Mouse (Mus musculus): ENCODE measurements around the gene Myrfl. TPM values are rescaled to one million over a fixed set of nuclear protein-coding genes. Genes with fewer than 3 reads are reported as not detected.

Myrfl gene
- total RNA-seq (2014; fragmentation: Nextera tagmentation) (not detected in 2 replicates), total RNA-seq (2017) (not detected in 2 replicates)

DNA sequence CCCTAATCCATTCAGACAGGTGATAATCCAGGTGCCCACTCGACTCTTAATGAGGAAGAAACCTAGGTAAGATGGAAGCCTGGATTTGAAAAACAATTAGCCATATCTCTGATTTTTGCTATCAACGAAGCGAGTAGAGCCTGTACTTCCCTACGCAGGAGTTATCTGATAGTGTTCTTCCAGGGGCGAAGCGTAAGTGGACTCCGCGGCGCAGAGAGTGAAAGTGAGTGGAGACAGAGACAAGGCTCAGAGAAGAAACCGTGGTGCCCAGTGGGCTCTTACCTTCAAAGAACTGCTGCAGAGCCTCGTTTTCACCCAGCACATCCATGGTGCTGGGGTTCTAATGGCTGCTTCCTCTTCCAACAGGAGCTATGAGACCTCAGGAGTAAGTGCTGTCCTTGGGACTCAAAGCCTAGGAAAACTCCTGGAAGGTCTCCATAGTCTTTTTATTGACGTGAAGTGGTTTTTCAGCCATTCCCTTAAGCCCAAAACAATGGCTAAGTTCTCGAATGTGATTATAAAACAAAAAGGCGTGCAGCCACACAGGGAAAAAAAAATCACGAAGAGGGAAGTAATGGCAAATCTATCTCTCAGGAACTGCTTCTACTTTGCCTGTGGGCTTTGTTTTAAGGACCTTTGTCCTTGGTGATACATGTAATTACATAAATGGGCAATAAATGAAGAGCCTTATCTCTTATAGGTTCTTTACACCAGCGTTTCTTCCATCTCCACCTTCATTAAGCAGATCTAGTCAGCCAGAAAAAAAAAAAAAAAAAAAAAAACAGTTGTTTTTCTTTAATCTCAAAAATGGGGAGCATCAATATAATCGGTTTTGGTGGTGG is at the start of gene Myrfl:
Gene Myrfl (minus strand): TSS at position 584 of the 842 bp plus-strand sequence.
- ATAC-seq (replicated peaks; ENCODE audit: low FRiP score, low TSS enrichment, poor library complexity, severe bottlenecking), result no peak

DNA sequence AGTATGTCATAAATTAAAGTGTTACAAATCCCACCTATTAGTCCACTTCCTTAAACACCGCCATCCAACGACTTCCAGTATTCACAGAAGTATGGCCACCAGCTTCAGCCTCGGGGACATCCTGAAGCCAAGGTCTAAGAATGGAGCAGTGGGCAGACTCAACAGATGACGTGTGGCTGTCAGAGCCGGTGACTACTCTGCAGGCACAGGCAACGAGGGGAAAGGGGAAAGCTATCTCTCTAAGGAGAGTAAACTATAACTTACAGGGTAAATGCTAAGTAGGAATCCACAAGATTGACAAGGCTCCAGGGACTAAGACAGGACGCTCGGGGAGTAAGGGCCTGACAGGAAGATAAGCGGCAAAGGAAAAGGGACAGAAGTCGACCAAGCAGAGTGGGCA is 48.2 kb upstream of the Myrfl start:
- ATAC-seq (replicated peaks; ENCODE audit: low FRiP score, low TSS enrichment, poor library complexity, severe bottlenecking), result no peak

DNA sequence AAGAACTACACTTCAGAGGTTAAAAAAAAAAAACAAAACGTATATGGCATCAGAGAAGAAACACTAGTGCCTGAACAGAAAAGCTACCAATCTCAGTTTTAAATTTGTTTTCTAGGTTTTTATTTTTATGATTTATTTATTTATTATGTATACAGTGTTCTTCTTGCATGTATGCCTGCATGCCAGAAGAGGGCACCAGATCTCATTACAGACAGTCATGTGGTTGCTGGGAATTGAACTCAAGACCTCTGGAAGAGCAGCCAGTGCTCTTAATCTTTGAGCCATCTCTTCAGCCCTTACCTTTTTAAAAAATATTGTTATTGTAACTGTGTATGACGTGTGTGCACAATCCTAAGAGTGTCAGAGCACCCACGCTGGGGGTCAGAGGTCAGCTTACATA is 47.4 kb upstream of the Myrfl start:
- no peak for ATAC-seq (replicated peaks; ENCODE audit: low FRiP score, low TSS enrichment, poor library complexity, severe bottlenecking)

DNA sequence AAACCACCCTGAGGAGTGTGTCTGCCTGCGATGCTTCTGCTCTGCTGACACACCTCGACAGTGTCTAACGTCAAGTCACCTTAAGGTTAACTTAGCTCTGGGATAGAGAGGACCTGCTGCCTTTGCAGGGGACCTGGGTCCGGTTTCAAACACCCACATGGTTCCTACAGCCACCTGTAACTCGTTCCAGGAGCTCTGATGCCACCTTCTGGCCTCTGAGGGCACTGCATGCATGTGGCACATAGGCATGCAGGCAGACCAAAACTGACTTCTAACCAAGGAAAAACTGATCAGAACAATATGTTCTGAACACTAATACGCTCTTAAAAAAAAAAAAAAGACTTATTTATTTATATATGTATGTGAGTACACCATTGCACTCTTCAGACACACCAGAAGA is 46.3 kb upstream of the Myrfl start:
- peak; percentile 72 for ATAC-seq (replicated peaks; ENCODE audit: low FRiP score, low TSS enrichment, poor library complexity, severe bottlenecking)

DNA sequence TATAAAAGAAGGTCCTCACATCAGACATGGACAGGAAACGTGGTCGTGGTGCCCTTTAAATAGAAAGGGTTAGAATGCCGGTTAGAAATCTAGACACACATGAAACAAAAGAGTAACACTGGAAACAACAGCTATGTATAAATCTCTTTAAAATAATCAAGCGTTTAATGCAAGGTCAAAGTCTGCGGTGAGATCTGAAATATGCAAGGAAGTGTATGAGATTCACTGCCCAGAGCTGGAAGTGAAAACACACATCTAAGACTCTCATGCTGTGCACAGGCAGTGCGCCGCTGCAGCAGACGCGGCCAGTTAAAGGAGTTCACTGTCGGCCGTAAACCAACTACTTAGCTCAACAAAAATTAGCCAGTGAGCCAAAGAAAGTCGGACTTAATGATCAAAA is 38.3 kb upstream of the Myrfl start:
- no peak for ATAC-seq (replicated peaks; ENCODE audit: low FRiP score, low TSS enrichment, poor library complexity, severe bottlenecking)

DNA sequence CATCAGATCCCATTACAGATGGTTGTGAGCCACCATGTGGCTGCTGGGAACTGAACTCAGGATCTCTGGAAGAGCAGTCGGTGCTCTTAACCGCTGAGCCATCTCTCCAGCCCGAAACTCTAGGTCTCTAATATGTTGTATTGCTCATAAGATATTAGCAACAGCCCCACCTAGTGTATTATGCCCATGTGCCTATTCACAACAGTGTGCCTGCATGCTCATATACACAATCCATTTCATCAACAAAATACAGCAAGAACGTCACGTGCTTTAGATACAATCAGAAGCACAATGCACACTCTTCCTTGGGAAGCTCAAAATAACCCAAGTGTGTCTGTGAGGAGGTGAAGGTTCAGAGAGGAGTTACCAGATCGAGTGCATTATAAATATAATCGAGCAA is 37.1 kb upstream of the Myrfl start:
- no peak for ATAC-seq (replicated peaks; ENCODE audit: low FRiP score, low TSS enrichment, poor library complexity, severe bottlenecking)

DNA sequence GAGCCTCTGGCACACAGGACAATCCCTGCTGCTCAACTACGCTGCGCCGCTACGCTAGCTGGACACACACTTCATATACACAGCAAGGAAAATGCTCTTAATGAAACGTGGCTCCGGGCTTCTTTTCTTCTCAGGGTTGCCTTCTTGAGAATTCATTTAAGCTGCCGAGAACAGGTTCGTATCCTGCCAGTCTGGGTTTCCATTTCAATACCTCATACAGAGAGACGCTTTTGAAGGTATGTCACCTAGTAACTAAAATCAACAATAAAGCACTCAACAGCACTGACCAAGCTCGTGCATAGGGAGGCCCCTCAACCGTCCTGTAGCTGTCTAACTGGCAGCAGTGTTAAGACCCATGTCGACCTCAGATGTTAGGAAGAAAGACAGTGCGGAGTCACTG is 35.7 kb upstream of the Myrfl start:
- ATAC-seq (replicated peaks; ENCODE audit: low FRiP score, low TSS enrichment, poor library complexity, severe bottlenecking), result no peak

DNA sequence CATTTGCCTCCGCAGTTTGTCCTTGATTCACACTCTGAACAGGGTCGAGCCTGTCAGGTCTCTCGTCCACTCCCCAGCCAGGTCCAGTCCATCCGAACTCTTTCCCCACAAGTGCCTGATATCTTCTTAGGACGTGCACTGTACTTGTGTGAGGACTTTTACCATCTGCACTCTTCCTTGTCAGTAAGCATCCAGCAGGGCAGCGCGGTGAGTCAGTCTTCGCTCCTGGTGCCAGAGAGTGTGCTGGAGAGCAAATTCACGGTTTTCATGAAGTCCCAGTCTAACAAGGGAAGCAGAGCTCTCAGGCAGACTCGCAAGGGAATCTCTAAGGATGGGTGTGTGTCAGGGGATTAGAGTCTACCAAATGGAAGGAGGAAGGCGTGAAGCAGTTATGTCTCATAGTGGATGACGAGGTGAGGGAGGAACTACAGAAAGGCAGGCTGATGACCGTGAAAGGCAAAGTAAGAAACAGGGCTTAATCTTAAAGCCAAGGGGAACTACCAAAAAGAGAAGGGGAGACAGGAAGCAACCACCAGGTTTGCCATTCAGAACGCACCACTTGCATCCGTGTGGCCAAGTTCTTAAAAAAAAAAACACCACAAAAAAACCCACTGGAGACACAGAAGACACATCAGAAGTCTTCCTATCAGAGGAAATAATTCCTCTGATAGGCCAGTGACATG is 34.9 kb upstream of the Myrfl start:
- no peak for ATAC-seq (replicated peaks; ENCODE audit: low FRiP score, low TSS enrichment, poor library complexity, severe bottlenecking)

DNA sequence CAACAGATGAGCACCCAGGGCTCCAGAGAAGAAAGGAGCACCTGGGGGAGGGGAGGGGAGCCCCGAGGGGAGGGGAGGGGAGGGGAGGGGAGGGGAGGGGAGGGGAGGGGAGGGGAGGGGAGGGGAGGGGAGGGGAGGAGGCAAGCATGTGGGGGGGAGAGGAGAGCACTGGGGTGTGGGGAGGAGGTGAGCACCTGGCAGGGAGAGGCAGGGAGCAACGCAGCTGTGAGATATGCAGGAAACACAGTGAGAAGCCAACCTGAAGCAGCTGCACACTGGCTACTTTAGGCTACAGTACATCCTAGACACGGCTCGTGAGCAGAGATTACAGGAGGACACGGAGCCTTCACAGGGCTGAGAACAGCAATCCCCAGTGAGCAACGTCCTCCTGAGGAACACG is 34.2 kb upstream of the Myrfl start:
- ATAC-seq (replicated peaks; ENCODE audit: low FRiP score, low TSS enrichment, poor library complexity, severe bottlenecking), result peak; percentile 39

DNA sequence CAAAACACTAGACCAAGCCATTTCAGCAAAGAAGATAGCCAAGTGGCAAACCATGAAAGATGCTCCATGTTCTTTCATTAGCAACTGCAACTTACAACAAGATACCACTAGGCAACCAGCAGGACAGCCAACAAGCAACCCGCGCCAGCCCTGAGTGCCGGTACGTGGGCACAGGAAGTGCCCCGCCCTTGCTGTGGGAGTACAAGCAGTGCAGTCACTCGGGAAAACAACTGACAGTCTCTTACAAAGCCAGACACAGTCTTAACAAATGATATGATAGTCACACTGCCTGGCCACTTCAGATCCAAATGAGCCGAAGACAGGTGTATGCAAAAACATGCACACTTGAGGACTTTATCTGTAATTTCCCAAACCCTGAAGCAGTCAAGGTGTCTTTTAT is 33.8 kb upstream of the Myrfl start:
- peak; percentile 83 for ATAC-seq (replicated peaks; ENCODE audit: low FRiP score, low TSS enrichment, poor library complexity, severe bottlenecking)

DNA sequence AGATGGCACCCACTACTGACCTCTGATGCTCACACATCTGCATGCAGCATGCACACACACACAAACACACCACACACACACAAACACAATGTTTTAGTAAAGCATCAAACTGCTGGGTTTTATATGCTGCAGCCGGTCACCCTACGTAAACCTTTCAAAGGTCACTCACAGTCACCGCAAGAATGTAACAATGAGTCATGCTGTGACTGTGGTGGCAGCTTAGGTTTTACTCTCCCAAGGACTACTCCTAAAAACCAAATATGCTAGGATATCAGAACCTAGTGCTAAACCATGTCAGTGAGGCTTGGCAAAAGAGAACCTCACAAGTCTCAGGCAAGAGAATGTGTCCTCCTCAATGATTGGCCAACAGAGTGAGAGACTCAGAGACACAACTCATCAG is 32.1 kb upstream of the Myrfl start:
- no peak for ATAC-seq (replicated peaks; ENCODE audit: low FRiP score, low TSS enrichment, poor library complexity, severe bottlenecking)

DNA sequence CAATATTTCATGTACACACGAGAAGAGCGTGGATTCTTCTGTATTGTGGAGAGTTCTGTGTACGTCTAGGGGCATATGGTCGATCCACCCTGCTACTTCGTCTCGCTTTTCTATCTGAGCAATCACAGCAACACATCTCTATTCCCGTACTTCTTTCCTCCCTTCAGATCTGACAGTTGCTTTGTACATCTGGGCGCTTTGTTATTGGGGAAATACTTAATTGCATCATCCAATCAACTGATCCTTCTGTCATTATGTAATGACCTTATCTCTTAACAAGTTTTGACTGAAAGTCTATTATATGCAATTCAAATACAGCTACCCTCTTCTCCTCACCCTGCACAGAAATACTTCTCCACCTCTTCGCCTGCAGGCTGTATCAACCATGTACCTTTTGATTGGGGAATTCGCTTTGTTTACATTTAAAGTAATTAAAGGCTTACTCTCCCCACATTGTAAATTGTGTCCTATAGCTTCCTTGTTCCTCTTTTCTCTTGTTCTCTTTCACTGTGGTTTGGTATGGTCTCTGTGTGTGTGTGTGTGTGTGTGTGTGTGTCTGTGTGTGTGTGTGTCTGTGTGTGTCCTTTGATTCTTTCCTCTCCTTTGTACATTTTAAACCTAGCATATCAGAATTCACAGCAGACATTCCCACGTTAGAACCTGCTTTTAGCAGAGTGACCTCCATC is 29.9 kb upstream of the Myrfl start:
- ATAC-seq (replicated peaks; ENCODE audit: low FRiP score, low TSS enrichment, poor library complexity, severe bottlenecking), result no peak

DNA sequence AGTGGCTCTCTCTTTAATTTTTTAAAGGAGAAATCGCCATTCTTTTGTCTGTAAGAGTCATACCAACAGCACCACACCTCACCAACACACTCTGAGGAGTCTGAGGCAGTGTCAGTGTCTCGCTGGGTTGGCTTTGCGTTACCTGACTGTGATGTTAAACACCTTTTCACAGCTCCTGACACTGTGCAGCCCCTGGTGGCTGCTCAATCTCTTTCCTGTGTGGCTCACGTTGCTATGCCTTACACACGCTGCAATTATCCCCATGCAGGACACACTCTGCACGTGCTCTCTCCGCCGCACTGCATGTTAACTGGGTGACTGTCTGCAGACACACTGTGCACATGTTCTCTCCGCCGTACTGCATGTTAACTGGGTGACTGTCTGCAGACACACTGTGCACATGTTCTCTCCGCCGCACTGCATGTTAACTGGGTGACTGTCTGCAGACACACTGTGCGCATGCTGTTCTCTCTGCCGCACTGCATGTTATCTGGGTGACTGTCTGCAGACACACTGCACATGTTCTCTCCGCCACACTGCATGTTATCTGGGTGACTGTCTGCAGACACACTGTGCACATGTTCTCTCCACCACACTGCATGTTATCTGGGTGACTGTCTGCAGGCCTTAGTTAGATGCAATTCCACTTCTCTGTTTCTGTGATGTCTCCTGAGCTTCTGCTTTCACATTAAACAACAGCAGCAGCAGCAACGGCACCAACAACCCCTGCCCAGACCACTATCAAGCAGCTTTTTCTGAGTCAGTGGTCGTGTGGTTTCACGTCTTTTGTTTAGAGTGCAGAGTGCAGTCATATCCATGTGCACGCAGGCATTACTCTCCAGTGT is 27.2 kb upstream of the Myrfl start:
- no peak for ATAC-seq (replicated peaks; ENCODE audit: low FRiP score, low TSS enrichment, poor library complexity, severe bottlenecking)

DNA sequence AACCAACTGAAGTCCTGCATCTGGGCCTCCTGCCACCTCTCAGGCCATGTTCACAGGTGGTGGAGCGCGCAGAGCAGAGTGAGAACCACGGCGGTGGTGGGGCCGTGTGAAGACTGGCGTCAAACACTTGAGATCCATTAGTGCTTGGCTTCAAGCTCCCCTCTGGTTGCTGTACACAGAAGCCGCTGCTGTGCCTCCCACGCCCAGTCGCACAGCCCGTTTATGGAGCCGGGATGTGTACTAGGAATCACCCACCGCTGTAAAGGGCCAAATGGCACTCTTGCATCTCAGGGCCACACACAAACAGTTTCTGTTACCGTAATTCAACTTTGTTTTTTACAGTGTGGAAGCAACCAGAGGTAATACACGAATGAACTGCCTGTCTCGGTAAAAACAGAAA is 25.4 kb upstream of the Myrfl start:
- no peak for ATAC-seq (replicated peaks; ENCODE audit: low FRiP score, low TSS enrichment, poor library complexity, severe bottlenecking)

DNA sequence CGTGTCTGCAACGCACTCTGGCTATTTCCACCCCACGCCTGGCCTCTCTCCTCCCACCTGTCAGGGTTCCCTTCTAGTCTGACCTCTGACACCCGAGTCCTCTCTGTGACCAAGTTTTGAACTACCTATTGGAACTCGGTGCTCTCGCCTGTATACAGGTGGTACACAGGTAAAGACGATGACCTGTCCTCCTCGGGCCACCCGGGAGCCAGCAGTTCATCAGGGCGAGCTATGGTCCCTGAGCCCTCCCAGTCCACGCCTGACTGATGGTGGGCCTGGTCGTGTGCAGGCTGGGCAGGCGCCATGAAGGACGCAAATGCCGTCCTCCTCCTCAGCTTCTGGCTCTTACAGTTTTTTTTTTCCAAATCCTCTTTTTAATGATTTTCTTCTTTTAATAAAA is 24.7 kb upstream of the Myrfl start:
- ATAC-seq (replicated peaks; ENCODE audit: low FRiP score, low TSS enrichment, poor library complexity, severe bottlenecking), result no peak

DNA sequence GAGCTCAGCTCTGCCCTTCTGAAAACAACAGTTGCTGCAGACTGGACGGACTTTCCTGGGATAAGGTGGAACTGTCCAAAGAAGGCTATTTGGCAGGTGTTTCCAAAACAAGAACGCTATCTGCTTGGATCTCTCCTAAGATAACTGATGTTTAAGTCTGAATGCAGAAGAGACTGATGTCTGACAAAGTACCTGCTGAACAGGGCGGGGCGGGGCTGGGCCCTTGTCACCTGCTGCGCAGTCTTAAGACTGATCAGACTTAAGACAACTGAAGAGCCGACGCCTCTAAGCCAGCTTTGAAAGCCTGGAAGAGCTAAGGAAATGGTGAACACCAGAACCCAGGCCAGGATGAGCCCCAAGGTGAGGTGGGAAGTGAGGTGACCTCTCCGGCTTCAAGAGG is 23.9 kb upstream of the Myrfl start:
- ATAC-seq (replicated peaks; ENCODE audit: low FRiP score, low TSS enrichment, poor library complexity, severe bottlenecking), result no peak

DNA sequence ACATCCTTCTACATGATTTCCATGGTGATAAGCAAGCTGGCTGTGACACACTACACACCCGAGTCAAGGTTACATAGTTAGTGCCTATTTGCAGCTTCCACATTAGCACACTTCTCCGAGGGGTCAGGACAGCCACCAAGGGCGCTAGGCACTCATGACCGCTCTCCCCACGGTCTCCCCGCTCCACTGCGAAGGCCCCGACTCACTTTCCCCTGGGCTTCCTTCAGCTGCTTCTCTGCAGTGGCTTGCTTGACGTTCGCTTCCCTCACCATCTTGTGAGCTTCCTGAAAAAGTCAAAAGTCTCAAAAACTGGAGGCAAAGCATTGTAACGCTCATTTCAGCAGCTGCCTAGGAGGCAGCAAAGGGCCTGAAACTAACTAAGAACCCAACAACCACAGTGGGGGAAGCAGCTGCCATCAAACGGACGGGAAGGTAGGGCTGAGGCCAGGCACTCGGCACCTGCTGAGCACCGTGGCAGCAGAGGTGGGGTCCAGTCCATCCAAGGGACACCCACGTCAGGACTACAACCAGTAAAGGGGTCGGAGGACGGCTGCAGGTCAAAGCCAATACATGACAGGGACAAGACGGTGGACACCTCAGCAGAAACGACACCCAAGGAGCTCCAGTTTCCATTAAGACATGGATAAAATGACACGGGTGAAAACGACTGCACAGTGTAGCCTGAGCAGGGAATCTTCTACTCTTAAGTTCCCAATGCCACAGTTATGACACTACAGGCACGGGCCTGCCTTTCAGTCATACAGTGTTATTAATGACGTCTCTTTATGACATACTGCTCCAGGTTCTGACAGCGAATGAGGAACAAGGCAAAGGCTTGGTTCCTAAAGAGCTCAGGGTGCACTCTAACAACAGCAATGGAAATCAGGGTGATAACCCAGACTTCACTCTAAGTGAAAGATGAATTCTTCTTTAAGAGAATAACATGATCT is 22.9 kb upstream of the Myrfl start:
- ATAC-seq (replicated peaks; ENCODE audit: low FRiP score, low TSS enrichment, poor library complexity, severe bottlenecking), result no peak

DNA sequence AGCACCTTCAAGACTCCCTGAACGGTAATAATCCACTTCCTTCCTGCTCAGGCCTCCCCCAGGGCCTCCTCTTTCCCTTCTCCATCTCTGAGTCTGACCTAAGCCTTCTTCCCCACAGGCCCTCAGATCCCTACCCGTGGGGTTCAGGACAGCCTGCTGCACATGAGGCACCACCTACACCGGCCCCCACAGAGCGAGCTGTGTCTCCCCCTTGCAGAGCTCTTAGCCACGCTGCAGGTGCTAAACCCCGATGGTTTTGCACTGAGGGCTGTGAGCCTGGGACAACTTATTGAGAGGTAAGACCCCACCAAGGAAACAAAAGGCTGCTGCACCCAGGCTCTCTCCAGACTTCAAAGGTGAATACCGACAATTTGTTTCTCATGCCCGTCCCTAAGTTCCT is 19.9 kb upstream of the Myrfl start:
- ATAC-seq (replicated peaks; ENCODE audit: low FRiP score, low TSS enrichment, poor library complexity, severe bottlenecking), result no peak

DNA sequence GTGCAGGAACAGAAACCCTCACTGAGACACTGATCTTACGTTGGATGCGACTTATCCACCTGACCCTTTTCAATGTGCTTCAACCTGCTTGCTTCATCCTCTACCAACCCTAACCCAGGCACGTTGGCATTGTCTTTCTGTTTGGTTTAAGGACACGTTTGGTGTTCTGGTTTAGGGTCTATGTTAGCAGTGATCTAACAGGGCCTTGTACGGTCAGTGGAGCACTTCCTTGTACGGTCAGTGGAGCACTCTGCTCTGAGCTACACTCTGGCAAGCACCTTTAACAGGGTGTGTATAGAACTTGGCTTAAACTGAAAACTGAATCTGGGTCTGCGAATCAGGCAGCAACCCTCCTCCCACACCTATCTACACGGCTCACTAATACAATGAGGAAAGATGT is 18.6 kb upstream of the Myrfl start:
- ATAC-seq (replicated peaks; ENCODE audit: low FRiP score, low TSS enrichment, poor library complexity, severe bottlenecking), result no peak

All from megakaryocyte-erythroid progenitor cell, adult 5-6 weeks (primary cell).